Mouse (Mus musculus): ENCODE results near the gene Gdf10. TPM values are rescaled to one million over a fixed set of nuclear protein-coding genes. Genes with fewer than 3 reads are reported as not detected.

Gene Gdf10
- not detected for polyA plus RNA-seq (2012; fragmentation: generic; extraction: Trizol)

DNA sequence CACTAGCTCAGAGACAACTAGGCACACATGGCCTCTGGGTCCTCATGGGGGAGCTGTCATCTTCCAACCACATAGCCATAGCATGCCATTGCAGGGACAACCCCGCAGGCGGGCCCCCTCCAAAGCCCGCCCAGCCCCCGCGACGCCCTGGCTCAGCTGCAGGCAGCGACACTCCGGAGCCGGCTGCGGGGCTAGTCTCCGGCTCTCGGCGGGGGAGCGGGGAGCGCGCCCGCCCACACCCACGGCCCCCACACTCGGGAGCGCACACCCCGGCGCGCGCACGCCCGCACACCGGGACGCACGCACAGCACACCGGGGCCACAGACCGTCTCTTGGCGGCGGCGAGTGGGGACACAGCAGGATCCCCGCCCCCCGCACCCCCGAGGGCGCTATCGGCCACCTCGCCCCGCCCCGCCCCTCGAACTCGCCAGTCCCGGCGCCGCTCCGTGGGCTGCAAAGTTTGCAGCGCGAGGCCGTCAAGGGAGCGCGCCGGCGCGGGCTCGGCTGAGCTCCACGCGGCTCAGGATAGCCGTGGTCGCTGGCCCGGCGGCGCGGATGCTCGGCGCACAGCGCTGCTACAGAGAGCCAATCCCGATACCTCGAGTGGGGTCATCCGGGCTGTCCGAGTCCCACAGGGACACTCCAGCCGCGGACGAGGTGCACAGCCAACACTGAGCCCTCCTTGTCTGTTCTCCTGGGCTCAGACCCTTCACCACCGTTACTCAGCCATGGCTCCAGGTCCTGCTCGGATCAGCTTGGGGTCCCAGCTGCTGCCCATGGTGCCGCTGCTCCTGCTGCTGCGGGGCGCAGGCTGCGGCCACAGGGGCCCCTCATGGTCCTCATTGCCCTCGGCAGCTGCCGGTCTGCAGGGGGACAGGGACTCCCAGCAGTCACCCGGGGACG lies at the start of gene Gdf10:
Gene Gdf10 (plus strand): TSS at position 420 of the 903 bp plus-strand sequence.
- Histone ChIP-seq H3K4me3 (no peak within 1 kb of the TSS), H3K36me3 (ENCODE audit: control insufficient read depth, insufficient read depth) (no peaks in the 10 kb centered on the region), H3K79me2 (ENCODE audit: control insufficient read depth, insufficient read depth) (no peaks in the 10 kb centered on the region), H3K27me3 (ENCODE audit: control insufficient read depth, insufficient read depth, insufficient read length) (peaks cover 44% of the 10 kb centered on the region), H3K4me2 (ENCODE audit: low read depth) (no peak within 1 kb of the TSS), H3ac (ENCODE audit: control insufficient read depth, insufficient read length) (no peak within 1 kb of the TSS)
- TF ChIP-seq E2F4 (IDR thresholded peaks at IDR 0.05; ENCODE audit: insufficient read depth), result no peak
- no peak for TF ChIP-seq POLR2AphosphoS2 (IDR thresholded peaks at IDR 0.05; ENCODE audit: insufficient read length, low read depth)
- TF ChIP-seq TCF3 (IDR thresholded peaks at IDR 0.05; ENCODE audit: insufficient read length, low read depth), result no peak
- no peak for TF ChIP-seq SRF (IDR thresholded peaks at IDR 0.05; ENCODE audit: control insufficient read depth, insufficient read length, low read depth)
- TF ChIP-seq MYOD1 (IDR thresholded peaks at IDR 0.05; ENCODE audit: control insufficient read depth in 1 of 3, insufficient read length in 2 of 3, low read depth in 2 of 3), result no peak
- TF ChIP-seq REST (IDR thresholded peaks at IDR 0.05; ENCODE audit: insufficient read depth, insufficient read length), result no peak
- TF ChIP-seq POLR2A (IDR thresholded peaks at IDR 0.05; ENCODE audit: insufficient read length, low read depth), result no peak
- no peak for TF ChIP-seq CEBPB (IDR thresholded peaks at IDR 0.05; ENCODE audit: insufficient read depth, poor library complexity, severe bottlenecking)
- TF ChIP-seq MAX (IDR thresholded peaks at IDR 0.05; ENCODE audit: low read depth), result no peak
- no peak for TF ChIP-seq TCF12 (IDR thresholded peaks at IDR 0.05; ENCODE audit: insufficient read depth, poor library complexity, severe bottlenecking)
- no peak for TF ChIP-seq USF1 (IDR thresholded peaks at IDR 0.05; ENCODE audit: low read depth)
- TF ChIP-seq MYOG (IDR thresholded peaks at IDR 0.05; ENCODE audit: control insufficient read depth in 1 of 3, insufficient read depth in 1 of 3, insufficient read length in 2 of 3, low read depth in 2 of 3), result no peak

DNA sequence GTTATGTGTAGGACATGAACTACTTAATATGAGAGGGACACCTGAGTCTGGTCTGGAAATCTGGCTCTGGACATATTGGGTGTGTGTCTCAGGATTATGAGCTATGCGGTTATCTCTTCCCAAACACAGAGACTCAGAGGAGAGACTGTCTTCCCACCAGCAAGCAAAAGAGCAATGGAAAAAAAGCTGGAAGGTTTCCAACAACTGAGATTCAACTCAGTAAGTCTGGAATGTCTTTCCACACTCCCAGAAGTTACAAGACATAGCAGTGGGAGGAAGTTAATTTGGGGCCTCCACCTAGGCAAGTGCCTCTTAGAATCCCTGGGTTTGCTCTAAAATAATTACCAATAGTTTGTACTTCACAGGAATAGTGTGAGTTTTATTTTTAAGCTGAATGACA lies 44.6 kb upstream of the Gdf10 start:
- Histone ChIP-seq H3K27me3 (ENCODE audit: control insufficient read depth, insufficient read depth, insufficient read length) (peaks cover 6% of the 10 kb centered on the region), H3ac (ENCODE audit: control insufficient read depth, insufficient read length) (no peak overlapping the region), H3K36me3 (ENCODE audit: control insufficient read depth, insufficient read depth) (no peaks in the 10 kb centered on the region), H3K4me2 (ENCODE audit: low read depth) (no peak overlapping the region), H3K79me2 (ENCODE audit: control insufficient read depth, insufficient read depth) (no peaks in the 10 kb centered on the region), H3K4me3 (no peak overlapping the region)
- TF ChIP-seq CEBPB (IDR thresholded peaks at IDR 0.05; ENCODE audit: insufficient read depth, poor library complexity, severe bottlenecking), result no peak
- no peak for TF ChIP-seq POLR2A (IDR thresholded peaks at IDR 0.05; ENCODE audit: insufficient read length, low read depth)
- no peak for TF ChIP-seq TCF12 (IDR thresholded peaks at IDR 0.05; ENCODE audit: insufficient read depth, poor library complexity, severe bottlenecking)
- TF ChIP-seq POLR2AphosphoS2 (IDR thresholded peaks at IDR 0.05; ENCODE audit: insufficient read length, low read depth), result no peak
- no peak for TF ChIP-seq MYOD1 (IDR thresholded peaks at IDR 0.05; ENCODE audit: control insufficient read depth in 1 of 3, insufficient read length in 2 of 3, low read depth in 2 of 3)
- no peak for TF ChIP-seq SRF (IDR thresholded peaks at IDR 0.05; ENCODE audit: control insufficient read depth, insufficient read length, low read depth)
- TF ChIP-seq E2F4 (IDR thresholded peaks at IDR 0.05; ENCODE audit: insufficient read depth), result no peak
- TF ChIP-seq MYOG (IDR thresholded peaks at IDR 0.05; ENCODE audit: control insufficient read depth in 1 of 3, insufficient read depth in 1 of 3, insufficient read length in 2 of 3, low read depth in 2 of 3), result no peak
- no peak for TF ChIP-seq TCF3 (IDR thresholded peaks at IDR 0.05; ENCODE audit: insufficient read length, low read depth)
- no peak for TF ChIP-seq USF1 (IDR thresholded peaks at IDR 0.05; ENCODE audit: low read depth)
- no peak for TF ChIP-seq REST (IDR thresholded peaks at IDR 0.05; ENCODE audit: insufficient read depth, insufficient read length)
- TF ChIP-seq MAX (IDR thresholded peaks at IDR 0.05; ENCODE audit: low read depth), result no peak

DNA sequence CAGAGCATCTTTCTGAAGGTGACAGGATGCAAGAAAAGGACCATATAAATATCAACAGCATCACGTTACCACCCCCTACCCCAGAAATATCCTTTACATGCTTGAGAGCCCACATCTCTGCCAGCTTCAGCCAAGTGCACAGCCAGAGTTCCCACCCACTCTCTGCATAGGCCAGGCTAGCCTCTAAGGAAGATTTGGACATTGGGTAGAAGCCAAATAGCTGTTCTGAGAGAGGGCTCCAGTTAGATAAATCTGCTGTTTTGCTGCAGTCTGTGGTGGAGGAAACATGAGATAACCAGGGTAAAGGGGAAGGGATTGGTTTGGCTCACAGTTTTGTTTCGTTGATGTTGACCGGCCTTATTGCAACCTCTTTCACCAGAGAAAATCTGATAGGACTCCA lies 43.2 kb upstream of the Gdf10 start:
- no peak overlapping the region for H3ac ChIP-seq (ENCODE audit: control insufficient read depth, insufficient read length)
- no peak overlapping the region for H3K4me3 ChIP-seq
- H3K27me3 ChIP-seq (ENCODE audit: control insufficient read depth, insufficient read depth, insufficient read length), result peaks cover 6% of the 10 kb centered on the region
- H3K36me3 ChIP-seq (ENCODE audit: control insufficient read depth, insufficient read depth), result no peaks in the 10 kb centered on the region
- no peak overlapping the region for H3K4me2 ChIP-seq (ENCODE audit: low read depth)
- no peaks in the 10 kb centered on the region for H3K79me2 ChIP-seq (ENCODE audit: control insufficient read depth, insufficient read depth)
- TF ChIP-seq MYOD1 (IDR thresholded peaks at IDR 0.05; ENCODE audit: control insufficient read depth in 1 of 3, insufficient read length in 2 of 3, low read depth in 2 of 3) (no peak), SRF (IDR thresholded peaks at IDR 0.05; ENCODE audit: control insufficient read depth, insufficient read length, low read depth) (no peak), POLR2A (IDR thresholded peaks at IDR 0.05; ENCODE audit: insufficient read length, low read depth) (no peak), POLR2AphosphoS2 (IDR thresholded peaks at IDR 0.05; ENCODE audit: insufficient read length, low read depth) (no peak), CEBPB (IDR thresholded peaks at IDR 0.05; ENCODE audit: insufficient read depth, poor library complexity, severe bottlenecking) (no peak), TCF12 (IDR thresholded peaks at IDR 0.05; ENCODE audit: insufficient read depth, poor library complexity, severe bottlenecking) (no peak), MAX (IDR thresholded peaks at IDR 0.05; ENCODE audit: low read depth) (no peak)

DNA sequence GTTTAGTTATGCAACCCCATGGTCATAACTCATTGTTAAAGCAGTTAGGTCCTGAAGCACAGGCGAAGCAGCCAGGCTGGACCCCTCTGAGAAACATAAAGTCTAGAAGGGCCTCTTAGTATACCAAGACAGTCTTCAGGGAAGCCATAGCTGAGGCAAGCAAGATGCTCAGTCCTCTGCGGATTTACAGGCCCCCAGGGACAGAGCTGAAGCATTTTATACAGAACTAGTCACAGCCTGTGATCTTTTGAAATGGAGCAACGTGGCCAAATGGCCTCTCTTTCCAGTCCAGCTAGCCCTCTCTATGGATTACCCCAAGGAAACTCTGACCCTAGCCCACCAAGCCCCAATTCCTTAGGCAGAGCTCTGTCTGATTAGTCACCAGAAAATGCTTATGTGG lies 41.9 kb upstream of the Gdf10 start:
- no peaks in the 10 kb centered on the region for H3K79me2 ChIP-seq (ENCODE audit: control insufficient read depth, insufficient read depth)
- no peak overlapping the region for H3K4me2 ChIP-seq (ENCODE audit: low read depth)
- H3K4me3 ChIP-seq, result no peak overlapping the region
- no peak overlapping the region for H3ac ChIP-seq (ENCODE audit: control insufficient read depth, insufficient read length)
- H3K27me3 ChIP-seq (ENCODE audit: control insufficient read depth, insufficient read depth, insufficient read length), result peaks cover 7% of the 10 kb centered on the region
- no peaks in the 10 kb centered on the region for H3K36me3 ChIP-seq (ENCODE audit: control insufficient read depth, insufficient read depth)
- TF ChIP-seq USF1 (IDR thresholded peaks at IDR 0.05; ENCODE audit: low read depth) (no peak), TCF12 (IDR thresholded peaks at IDR 0.05; ENCODE audit: insufficient read depth, poor library complexity, severe bottlenecking) (no peak), REST (IDR thresholded peaks at IDR 0.05; ENCODE audit: insufficient read depth, insufficient read length) (no peak), SRF (IDR thresholded peaks at IDR 0.05; ENCODE audit: control insufficient read depth, insufficient read length, low read depth) (no peak), POLR2AphosphoS2 (IDR thresholded peaks at IDR 0.05; ENCODE audit: insufficient read length, low read depth) (no peak), MAX (IDR thresholded peaks at IDR 0.05; ENCODE audit: low read depth) (no peak), POLR2A (IDR thresholded peaks at IDR 0.05; ENCODE audit: insufficient read length, low read depth) (no peak), MYOG (IDR thresholded peaks at IDR 0.05; ENCODE audit: control insufficient read depth in 1 of 3, insufficient read depth in 1 of 3, insufficient read length in 2 of 3, low read depth in 2 of 3) (no peak), CEBPB (IDR thresholded peaks at IDR 0.05; ENCODE audit: insufficient read depth, poor library complexity, severe bottlenecking) (no peak), TCF3 (IDR thresholded peaks at IDR 0.05; ENCODE audit: insufficient read length, low read depth) (no peak), MYOD1 (IDR thresholded peaks at IDR 0.05; ENCODE audit: control insufficient read depth in 1 of 3, insufficient read length in 2 of 3, low read depth in 2 of 3) (no peak), E2F4 (IDR thresholded peaks at IDR 0.05; ENCODE audit: insufficient read depth) (no peak)
